Mouse (Mus musculus): ENCODE measurements around the gene Gm11077. TPM values are rescaled to one million over a fixed set of nuclear protein-coding genes. Genes with fewer than 3 reads are reported as not detected.

Gene Gm11077
- polyA plus RNA-seq, 1 experiment: not detected

DNA sequence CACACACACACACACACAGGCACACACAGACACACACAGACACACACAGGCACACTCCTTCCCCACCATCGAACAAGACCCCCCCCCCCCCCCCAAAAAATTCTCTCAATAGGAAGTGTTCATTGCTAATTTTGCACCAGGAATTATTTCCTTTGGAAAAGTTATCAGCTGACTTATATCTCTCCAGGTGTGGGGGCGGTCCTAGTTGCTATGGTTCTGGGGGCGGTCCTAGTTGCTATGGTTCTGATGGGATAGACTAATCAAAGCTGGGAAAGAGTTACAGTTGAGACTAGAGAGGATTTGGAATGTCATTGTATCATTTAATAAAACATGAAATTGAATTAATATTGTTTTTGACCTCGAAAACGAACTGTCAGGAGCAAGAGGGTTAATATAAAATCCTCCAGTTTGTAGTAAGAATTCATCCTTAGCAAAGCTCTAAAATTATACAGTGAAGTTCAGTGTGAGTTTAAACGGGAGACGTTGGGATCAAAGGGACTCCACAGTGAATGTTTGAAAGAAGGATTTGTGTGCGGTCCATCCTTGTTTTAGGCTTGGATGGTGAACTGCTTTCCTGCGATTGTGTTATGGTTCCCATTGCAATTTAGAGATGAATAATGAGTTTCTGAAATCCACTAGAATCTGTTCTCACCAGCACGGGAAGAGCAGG lies 4.0 kb downstream of the Gm11077 start:
- H3K4me3 ChIP-seq (ENCODE audit: insufficient read depth, low read length): no peak overlapping the region
- H3K27ac ChIP-seq (ENCODE audit: insufficient read depth, low read length): no peak overlapping the region

DNA sequence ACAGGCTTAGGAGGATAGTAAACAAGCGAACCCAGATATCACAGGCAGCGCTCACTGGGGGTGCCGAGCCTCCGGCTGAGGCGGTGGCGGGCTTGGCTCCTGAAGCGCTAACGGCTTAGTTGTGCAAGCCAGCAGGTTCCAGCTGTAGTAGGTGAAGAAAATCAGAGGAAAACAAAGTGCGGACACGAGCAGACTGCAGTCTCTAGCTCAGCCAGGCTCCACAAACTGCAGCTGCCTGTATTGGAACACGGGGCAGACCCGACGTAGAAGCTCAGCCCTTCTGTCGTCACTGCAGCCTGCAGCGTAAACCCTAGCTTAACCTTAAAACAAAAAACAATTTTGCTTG lies 4.5 kb downstream of the Gm11077 start:
- no peaks in the 10 kb centered on the region for H3K4me1 ChIP-seq (ENCODE audit: control insufficient read depth, insufficient read depth, low read length)
- no peak overlapping the region; the same call in 1 of the 2 replicates for H3K4me3 ChIP-seq (ENCODE audit: insufficient read depth, low read length)
- H3K27ac ChIP-seq (ENCODE audit: insufficient read depth, low read length): no peak overlapping the region
- no peak for TF ChIP-seq CTCF (IDR thresholded peaks at IDR 0.05; ENCODE audit: extremely low read depth, insufficient read depth, low read length)
- TF ChIP-seq POLR2A (IDR thresholded peaks at IDR 0.05; ENCODE audit: extremely low read depth, insufficient read depth, low read length): no peak

More for the DNA sequence above, 4.0 kb downstream of the Gm11077 start:
- H3K4me1 ChIP-seq (ENCODE audit: control insufficient read depth, insufficient read depth, low read length): no peaks in the 10 kb centered on the region
- TF ChIP-seq POLR2A (IDR thresholded peaks at IDR 0.05; ENCODE audit: extremely low read depth, insufficient read depth, low read length): no peak
- no peak for TF ChIP-seq CTCF (IDR thresholded peaks at IDR 0.05; ENCODE audit: extremely low read depth, insufficient read depth, low read length)

DNA sequence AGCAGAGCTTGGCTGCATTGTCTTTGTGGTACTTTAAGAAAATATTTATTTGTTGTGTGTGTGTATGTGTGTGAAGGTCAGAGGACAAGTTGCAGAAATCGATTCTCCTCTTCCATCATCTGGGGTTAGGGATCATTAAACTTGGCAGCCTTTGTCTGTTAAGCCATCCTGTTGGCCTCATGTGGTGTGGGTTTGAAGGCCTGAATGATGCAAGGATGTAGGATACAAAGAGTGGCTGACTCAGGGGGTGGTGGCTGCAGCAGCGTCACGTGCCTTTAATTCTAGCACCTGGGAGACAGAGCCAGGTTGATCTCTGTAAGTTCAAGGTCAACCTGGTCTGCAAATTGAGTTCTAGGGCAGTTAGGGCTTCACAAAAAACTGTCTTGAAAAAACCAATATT lies 16.5 kb downstream of the Gm11077 start:
- Histone ChIP-seq H3K4me3 (ENCODE audit: insufficient read depth, low read length) (no peak overlapping the region), H3K27ac (ENCODE audit: insufficient read depth, low read length) (no peak overlapping the region), H3K4me1 (ENCODE audit: control insufficient read depth, insufficient read depth, low read length) (no peaks in the 10 kb centered on the region)
- TF ChIP-seq POLR2A (IDR thresholded peaks at IDR 0.05; ENCODE audit: extremely low read depth, insufficient read depth, low read length): no peak
- TF ChIP-seq CTCF (IDR thresholded peaks at IDR 0.05; ENCODE audit: extremely low read depth, insufficient read depth, low read length): no peak

DNA sequence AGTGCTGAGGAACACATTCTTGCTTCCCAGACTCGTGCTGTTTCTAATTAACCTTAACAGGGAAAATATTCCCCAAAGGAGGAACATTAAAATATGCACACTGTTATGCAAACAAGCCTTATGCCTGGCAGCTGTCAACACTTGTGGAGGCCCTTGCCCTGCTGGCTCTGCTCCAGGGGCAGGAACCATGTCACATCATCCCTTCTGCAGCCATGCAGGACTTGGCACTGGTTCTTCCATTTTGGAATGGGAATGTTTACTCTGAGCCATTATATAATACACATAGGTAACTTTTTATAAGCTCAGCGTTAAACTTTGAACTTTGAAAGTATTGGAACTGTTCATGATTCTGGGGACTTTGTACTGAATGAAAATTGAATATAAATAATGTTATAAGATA lies 18.5 kb downstream of the Gm11077 start:
- Histone ChIP-seq H3K27ac (ENCODE audit: insufficient read depth, low read length) (no peak overlapping the region), H3K4me3 (ENCODE audit: insufficient read depth, low read length) (no peak overlapping the region), H3K4me1 (ENCODE audit: control insufficient read depth, insufficient read depth, low read length) (no peaks in the 10 kb centered on the region)
- TF ChIP-seq CTCF (IDR thresholded peaks at IDR 0.05; ENCODE audit: extremely low read depth, insufficient read depth, low read length): no peak

DNA sequence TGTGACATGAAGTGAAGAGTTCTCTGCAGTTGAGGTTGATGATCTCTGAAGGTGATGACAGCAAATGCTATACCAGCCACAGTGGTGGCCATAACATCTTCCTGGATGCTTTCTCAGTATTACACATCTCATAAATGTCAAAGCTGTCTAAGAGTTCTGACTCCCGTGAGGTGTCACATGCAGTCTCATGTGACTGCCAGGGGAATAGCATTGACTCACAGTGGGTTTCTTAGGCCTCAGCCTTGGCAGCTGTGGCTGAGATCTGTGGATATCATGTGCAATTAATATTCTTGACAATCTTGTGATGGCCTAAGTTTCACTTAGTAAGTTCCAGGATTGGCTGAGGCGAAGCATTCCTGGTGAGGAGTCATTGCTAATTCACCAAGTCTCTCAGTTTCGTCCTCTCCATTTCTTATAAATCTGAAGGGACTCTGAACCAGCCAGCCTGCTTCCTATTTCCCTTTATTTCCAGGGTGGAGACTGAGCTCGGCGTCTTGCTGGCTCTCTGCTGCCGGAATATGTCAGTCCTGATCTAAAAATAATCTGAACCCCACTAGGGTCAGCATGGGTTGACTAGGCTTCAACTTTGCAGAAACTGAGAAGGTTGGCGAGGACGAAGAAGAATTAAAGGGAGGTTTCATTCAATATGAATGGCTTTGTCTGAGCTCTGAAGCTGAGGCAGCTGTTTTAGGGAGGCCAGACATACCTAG lies 21.4 kb downstream of the Gm11077 start:
- Histone ChIP-seq H3K4me1 (ENCODE audit: control insufficient read depth, insufficient read depth, low read length) (no peaks in the 10 kb centered on the region), H3K4me3 (ENCODE audit: insufficient read depth, low read length) (no peak overlapping the region), H3K27ac (ENCODE audit: insufficient read depth, low read length) (no peak overlapping the region)
- TF ChIP-seq POLR2A (IDR thresholded peaks at IDR 0.05; ENCODE audit: extremely low read depth, insufficient read depth, low read length) (no peak), CTCF (IDR thresholded peaks at IDR 0.05; ENCODE audit: extremely low read depth, insufficient read depth, low read length) (no peak)

DNA sequence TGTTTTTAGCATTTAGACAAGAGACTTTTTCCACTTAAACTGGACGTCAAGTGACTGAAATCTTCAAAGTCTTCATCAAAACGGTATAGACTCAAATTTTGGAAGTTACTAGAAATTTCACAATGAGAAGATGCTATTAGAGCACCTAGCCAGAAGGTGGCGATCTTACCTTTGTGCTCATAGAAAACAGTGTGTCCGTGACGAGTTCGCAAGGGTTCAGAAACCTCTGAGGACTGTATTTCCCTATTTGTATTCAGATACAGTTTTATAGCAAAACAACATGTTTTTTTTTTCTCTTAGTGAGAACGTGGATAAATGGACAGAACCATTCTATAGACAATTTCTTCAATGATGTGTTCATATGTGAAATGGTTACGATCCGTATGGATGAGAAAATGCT lies 37.3 kb downstream of the Gm11077 start:
- H3K27ac ChIP-seq (ENCODE audit: insufficient read depth, low read length): no peak overlapping the region
- no peaks in the 10 kb centered on the region for H3K4me1 ChIP-seq (ENCODE audit: control insufficient read depth, insufficient read depth, low read length)
- TF ChIP-seq CTCF (IDR thresholded peaks at IDR 0.05; ENCODE audit: extremely low read depth, insufficient read depth, low read length) (peak; percentile 72), POLR2A (IDR thresholded peaks at IDR 0.05; ENCODE audit: extremely low read depth, insufficient read depth, low read length) (no peak)
- no peak overlapping the region for H3K4me3 ChIP-seq (ENCODE audit: insufficient read depth, low read length)

DNA sequence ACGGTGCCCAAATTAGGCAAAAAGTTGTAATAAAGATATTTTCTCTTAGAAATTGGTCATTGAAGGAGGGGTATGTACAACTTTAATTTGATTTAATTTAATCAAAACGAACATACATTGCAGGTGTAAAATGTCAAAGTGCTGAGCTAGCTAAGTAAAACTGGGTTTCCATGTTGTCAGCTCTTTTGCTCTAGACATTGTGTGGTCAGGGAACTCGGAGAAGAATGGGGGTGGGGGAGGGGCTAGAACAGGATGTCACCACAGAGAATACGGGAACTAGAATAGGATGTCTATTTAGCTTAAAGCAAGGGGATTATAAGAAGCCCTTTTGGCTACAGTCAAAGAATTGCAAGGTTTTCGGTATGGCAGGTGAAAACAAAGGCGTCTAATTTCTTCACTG lies 38.2 kb downstream of the Gm11077 start:
- Histone ChIP-seq H3K4me1 (ENCODE audit: control insufficient read depth, insufficient read depth, low read length) (no peaks in the 10 kb centered on the region), H3K4me3 (ENCODE audit: insufficient read depth, low read length) (no peak overlapping the region), H3K27ac (ENCODE audit: insufficient read depth, low read length) (0 out of 2 replicates have a peak overlapping the region, but pooled peaks have one; percentile 7)
- TF ChIP-seq POLR2A (IDR thresholded peaks at IDR 0.05; ENCODE audit: extremely low read depth, insufficient read depth, low read length) (no peak), CTCF (IDR thresholded peaks at IDR 0.05; ENCODE audit: extremely low read depth, insufficient read depth, low read length) (no peak)

DNA sequence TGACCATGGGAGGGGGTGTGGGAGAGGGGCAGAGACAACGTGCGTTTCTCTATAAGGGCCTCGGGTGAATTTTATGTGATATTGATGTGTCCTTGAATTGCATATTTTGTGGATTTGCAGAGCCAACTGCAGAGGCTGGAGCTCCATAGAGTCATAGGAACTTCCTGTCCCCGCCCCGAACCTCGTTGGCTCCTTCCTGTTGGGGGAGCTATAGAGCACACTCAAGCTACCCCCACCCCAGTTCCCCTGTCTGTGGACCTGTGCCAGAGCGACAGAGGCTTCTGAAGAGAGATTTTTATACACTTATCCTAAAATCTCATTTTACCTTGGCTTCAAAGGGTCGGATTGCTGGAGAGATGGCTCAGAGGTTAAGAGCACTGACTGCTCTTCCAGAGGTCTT lies 39.1 kb downstream of the Gm11077 start:
- TF ChIP-seq CTCF (IDR thresholded peaks at IDR 0.05; ENCODE audit: extremely low read depth, insufficient read depth, low read length) (no peak), POLR2A (IDR thresholded peaks at IDR 0.05; ENCODE audit: extremely low read depth, insufficient read depth, low read length) (no peak)
- H3K4me3 ChIP-seq (ENCODE audit: insufficient read depth, low read length): no peak overlapping the region
- H3K4me1 ChIP-seq (ENCODE audit: control insufficient read depth, insufficient read depth, low read length): no peaks in the 10 kb centered on the region
- no peak overlapping the region for H3K27ac ChIP-seq (ENCODE audit: insufficient read depth, low read length)

DNA sequence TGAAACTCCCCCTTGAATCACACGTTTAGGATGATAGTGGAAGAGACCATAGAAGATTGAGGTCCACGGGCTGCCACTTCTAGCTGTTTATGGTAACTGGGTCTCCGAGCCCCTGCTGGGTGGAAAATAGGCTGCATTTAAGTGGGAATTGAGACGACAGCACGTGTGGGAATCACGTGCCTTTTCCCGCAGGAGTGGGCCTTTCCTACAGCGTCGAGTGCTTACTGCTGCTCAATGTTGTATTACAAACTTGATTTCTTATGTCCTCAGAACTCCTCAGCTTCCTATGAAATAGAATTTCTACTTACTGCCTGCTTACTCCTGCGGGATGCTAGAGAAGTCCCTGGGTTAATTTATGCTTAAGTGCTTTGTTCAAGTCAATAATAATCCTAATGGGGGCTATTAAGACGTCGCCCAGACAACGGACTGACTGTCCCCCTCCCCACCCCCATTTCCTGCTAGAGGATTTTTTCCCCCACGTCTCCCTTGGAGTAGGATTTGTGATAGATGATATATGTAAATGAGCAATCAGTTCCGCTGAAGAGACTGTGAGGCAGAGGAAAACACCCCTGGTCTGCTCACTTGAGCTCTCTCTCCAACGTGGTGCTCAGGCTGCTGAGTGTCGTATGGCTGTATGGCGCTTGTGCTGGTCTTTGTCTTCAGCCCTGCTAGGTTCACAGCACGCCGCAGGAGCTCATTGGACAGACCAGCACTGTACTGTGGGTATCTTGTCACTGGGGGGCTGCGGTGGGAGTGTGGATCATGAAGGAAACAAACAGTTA lies 40.0 kb downstream of the Gm11077 start:
- Histone ChIP-seq H3K4me3 (ENCODE audit: insufficient read depth, low read length) (no peak overlapping the region), H3K4me1 (ENCODE audit: control insufficient read depth, insufficient read depth, low read length) (no peaks in the 10 kb centered on the region), H3K27ac (ENCODE audit: insufficient read depth, low read length) (no peak overlapping the region)
- TF ChIP-seq CTCF (IDR thresholded peaks at IDR 0.05; ENCODE audit: extremely low read depth, insufficient read depth, low read length) (no peak), POLR2A (IDR thresholded peaks at IDR 0.05; ENCODE audit: extremely low read depth, insufficient read depth, low read length) (no peak)
